Mouse (Mus musculus) limb, embryonic 14.5 days (tissue): ENCODE results near the gene Ralgapa2. TPM values are rescaled to one million over a fixed set of nuclear protein-coding genes. Genes with fewer than 3 reads are reported as not detected.

Source experiments
- ATAC-seq: fragments of 200-750 bp; cut with Nextera tagmentation; 2 replicates; pipeline ENCODE4 v1.8.0; 2017; ENCODE audit warnings: low read depth, moderate number of reproducible peaks, moderate TSS enrichment; ENCODE audit not compliant: low FRiP score
- DNase-seq: peaks from one replicate; pipeline ENCODE4 v3.0.0-alpha.2; 2015; ENCODE audit warnings: low spot score
- H3K27ac ChIP-seq: fragments of 300-500 bp; sonication (generic); replicated peaks from 2 replicates; pipeline ENCODE4 v1.5.1; 2014; ENCODE audit warnings: low read depth, mild to moderate bottlenecking, low read length, moderate library complexity, mixed read lengths
- H3K27me3 ChIP-seq: fragments of 300-500 bp; sonication (generic); 2 replicates; pipeline ENCODE4 v1.6.1; 2014; ENCODE audit warnings: low read length, mixed read lengths; ENCODE audit not compliant: control insufficient read depth, insufficient read depth
- H3K36me3 ChIP-seq: fragments of 300-500 bp; sonication (generic); 2 replicates; pipeline ENCODE4 v1.6.1; 2014; ENCODE audit warnings: mild to moderate bottlenecking, low read length, moderate library complexity, mixed read lengths; ENCODE audit not compliant: control insufficient read depth, insufficient read depth
- H3K4me1 ChIP-seq: fragments of 300-500 bp; sonication (generic); 2 replicates; pipeline ENCODE4 v1.6.1; 2014; ENCODE audit warnings: antibody characterized with exemption, low read length, mixed read lengths; ENCODE audit not compliant: control insufficient read depth, insufficient read depth
- H3K4me2 ChIP-seq: fragments of 300-500 bp; sonication (generic); replicated peaks from 2 replicates; pipeline ENCODE4 v1.6.1; 2014; ENCODE audit warnings: low read depth, mild to moderate bottlenecking, low read length, moderate library complexity; ENCODE audit not compliant: severe bottlenecking
- H3K4me3 ChIP-seq: fragments of 300-500 bp; sonication (generic); replicated peaks from 2 replicates; pipeline ENCODE4 v1.5.1; 2014; ENCODE audit warnings: low read length
- H3K9ac ChIP-seq: fragments of 300-500 bp; sonication (generic); 2 replicates; pipeline ENCODE4 v1.6.1; 2014; ENCODE audit warnings: mild to moderate bottlenecking, low read depth, low read length, moderate library complexity; ENCODE audit not compliant: severe bottlenecking
- H3K9me3 ChIP-seq: fragments of 300-500 bp; sonication (generic); 2 replicates; pipeline ENCODE4 v1.6.1; 2016; ENCODE audit warnings: low read length; ENCODE audit not compliant: control insufficient read depth
- POLR2A ChIP-seq: fragments of 200-500 bp; IDR thresholded peaks from 2 replicates; pipeline ENCODE4 v1.8.0; 2012; ENCODE audit warnings: inconsistent platforms, mild to moderate bottlenecking, moderate library complexity, borderline replicate concordance; ENCODE audit not compliant: insufficient read depth, insufficient read length; ENCODE audit errors: extremely low read depth
- WGBS: fragments of 180-500 bp; shearing (Covaris S2); extraction: QIAGEN DNeasy Blood & Tissue Kit; methylation state at CpG from one replicate; pipeline ENCODE4 v1.1.7; 2014; 5-methylcytosine and 5-hydroxymethylcytosine counted together
- polyA plus RNA-seq, 2 experiments: library from polyadenylated mRNA; depleted of rRNA in 1 of 2; stranded (reverse) in 1 of 2; unstranded in 1 of 2; fragments of >200 nt; fragmentation: Nextera tagmentation in 1 of 2; extraction: Ambion mirVana in 1 of 2; gene quantifications; 2 replicates each; pipeline versions ENCODE4 v1.2.1 to v1.2.3; 2012 to 2014

Ralgapa2 gene
- polyA plus RNA-seq, 2 experiments: 4.1 TPM

GRCm38 (mm10) chr2:146324140-146324906 is 187.8 kb downstream of the Ralgapa2 start:
- no peak for TF ChIP-seq POLR2A
- H3K4me3 ChIP-seq: no peak overlapping the region
- DNase-seq (no peak), ATAC-seq (no peak)
- no peaks in the 10 kb centered on the region for H3K9me3 ChIP-seq
- peaks cover 1% of the 10 kb centered on the region; the same call in 1 of the 2 replicates for H3K36me3 ChIP-seq
- H3K27me3 ChIP-seq: no peaks in the 10 kb centered on the region
- H3K4me2 ChIP-seq: no peak overlapping the region
- 82% methylated on average over 3 of the region's 3 CpGs for WGBS
- H3K9ac ChIP-seq: no peak overlapping the region
- H3K4me1 ChIP-seq: no peaks in the 10 kb centered on the region
- no peak overlapping the region for H3K27ac ChIP-seq

GRCm38 (mm10) chr2:146323528-146323927 is 188.6 kb downstream of the Ralgapa2 start:
- Histone ChIP-seq H3K9ac (no peak overlapping the region), H3K36me3 (no peaks in the 10 kb centered on the region), H3K4me2 (no peak overlapping the region), H3K27me3 (no peaks in the 10 kb centered on the region), H3K9me3 (no peaks in the 10 kb centered on the region), H3K4me1 (no peaks in the 10 kb centered on the region), H3K27ac (no peak overlapping the region), H3K4me3 (no peak overlapping the region)
- ATAC-seq (no peak), DNase-seq (no peak)
- no peak for TF ChIP-seq POLR2A
- 88% methylated on average over 4 of the region's 4 CpGs for WGBS

- H3K4me1 ChIP-seq: no peaks in the 10 kb centered on the region
- 47% methylated on average over 2 of the region's 2 CpGs for WGBS
- no peaks in the 10 kb centered on the region for H3K36me3 ChIP-seq
- no peaks in the 10 kb centered on the region for H3K27me3 ChIP-seq
- no peak overlapping the region for H3K9ac ChIP-seq
- H3K4me3 ChIP-seq: no peak overlapping the region
- no peaks in the 10 kb centered on the region for H3K9me3 ChIP-seq
- no peak overlapping the region for H3K4me2 ChIP-seq
- no peak for ATAC-seq
- no peak overlapping the region for H3K27ac ChIP-seq
- no peak for DNase-seq
- no peak for TF ChIP-seq POLR2A
These were observed 189.4 kb downstream of the Ralgapa2 start for GRCm38 (mm10) chr2:146322770-146323169.

GRCm38 (mm10) chr2:146322019-146322418 is 190.1 kb downstream of the Ralgapa2 start:
- ATAC-seq: no peak
- Histone ChIP-seq H3K27me3 (no peaks in the 10 kb centered on the region), H3K9me3 (no peaks in the 10 kb centered on the region), H3K27ac (no peak overlapping the region), H3K4me2 (no peak overlapping the region), H3K36me3 (no peaks in the 10 kb centered on the region), H3K4me1 (no peaks in the 10 kb centered on the region), H3K9ac (no peak overlapping the region), H3K4me3 (no peak overlapping the region)
- DNase-seq: no peak
- 90% methylated on average over 2 of the region's 2 CpGs for WGBS
- TF ChIP-seq POLR2A: no peak

- H3K9ac ChIP-seq: no peak overlapping the region
- no peak overlapping the region for H3K4me2 ChIP-seq
- no peak for TF ChIP-seq POLR2A
- no peak overlapping the region for H3K27ac ChIP-seq
- ATAC-seq (no peak), DNase-seq (no peak)
- H3K4me1 ChIP-seq: no peaks in the 10 kb centered on the region
- no peaks in the 10 kb centered on the region for H3K9me3 ChIP-seq
- no peak overlapping the region for H3K4me3 ChIP-seq
- WGBS: 92% methylated on average over 2 of the region's 2 CpGs
- no peaks in the 10 kb centered on the region for H3K27me3 ChIP-seq
- no peaks in the 10 kb centered on the region for H3K36me3 ChIP-seq
These were observed 191.5 kb downstream of the Ralgapa2 start for GRCm38 (mm10) chr2:146320666-146321065.
